Mouse (Mus musculus): ENCODE measurements around the gene Mbnl2. TPM values are rescaled to one million over a fixed set of nuclear protein-coding genes. Genes with fewer than 3 reads are reported as not detected.

Mbnl2 gene
- polyA plus RNA-seq, 1 experiment = 61.8 TPM

DNA sequence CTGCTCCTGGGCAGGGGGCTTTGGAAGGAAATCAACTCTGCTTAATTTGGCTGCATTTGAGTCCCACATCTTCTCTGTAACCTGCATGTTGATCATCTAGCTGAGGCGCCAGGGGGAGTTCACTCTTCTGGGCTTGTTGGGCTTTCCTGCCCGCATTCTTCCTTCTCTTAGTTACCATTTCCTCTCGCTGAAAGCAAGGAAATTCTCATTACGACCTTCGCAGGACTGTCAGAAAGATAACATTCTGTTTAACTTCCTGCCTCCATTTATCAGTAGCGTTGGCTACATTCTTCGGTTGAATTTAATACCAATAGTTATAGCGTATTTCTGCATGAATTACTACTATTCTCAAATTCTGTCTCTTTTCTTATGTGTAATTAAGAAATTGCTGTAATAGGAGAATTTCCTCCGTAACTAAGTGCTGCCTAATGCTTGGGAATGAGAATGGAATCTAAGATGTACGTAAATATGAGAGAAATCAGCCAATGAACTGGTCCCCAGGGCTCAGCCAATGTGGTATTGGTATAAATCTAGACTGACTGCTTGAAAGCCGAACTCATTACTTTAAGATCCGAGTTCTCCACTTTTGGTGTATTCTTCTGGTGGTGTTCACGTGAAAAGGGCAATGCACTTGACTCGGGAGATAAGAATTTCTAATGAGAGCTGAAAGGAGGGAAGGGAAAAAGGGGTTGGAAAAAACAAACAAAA, 76.8 kb downstream of the Mbnl2 start:
- Histone ChIP-seq H3K9me3 (replicated peaks; ENCODE audit: control insufficient read depth, insufficient read depth, low read length, poor library complexity, severe bottlenecking) (no peaks in the 10 kb centered on the region), H3K9ac (ENCODE audit: low read depth, poor library complexity, severe bottlenecking) (no peak overlapping the region), H3K36me3 (ENCODE audit: control insufficient read depth, insufficient read depth, low read length, poor library complexity, severe bottlenecking) (no peaks in the 10 kb centered on the region), H3K4me1 (ENCODE audit: control insufficient read depth, insufficient read depth, low read length) (peaks cover 2% of the 10 kb centered on the region), H3K4me3 (ENCODE audit: low read depth, low read length) (no peak overlapping the region), H3K27me3 (ENCODE audit: control insufficient read depth, insufficient read depth, low read length, poor library complexity, severe bottlenecking) (no peaks in the 10 kb centered on the region), H3K27ac (ENCODE audit: insufficient read depth, low read length) (no peak overlapping the region)
- TF ChIP-seq CTCF (IDR thresholded peaks at IDR 0.05; ENCODE audit: low read depth, low read length) (no peak), EP300 (IDR thresholded peaks at IDR 0.05; ENCODE audit: insufficient read depth, low read depth, low read length) (no peak), POLR2A (IDR thresholded peaks at IDR 0.05; ENCODE audit: insufficient read depth, low read length) (no peak)

DNA sequence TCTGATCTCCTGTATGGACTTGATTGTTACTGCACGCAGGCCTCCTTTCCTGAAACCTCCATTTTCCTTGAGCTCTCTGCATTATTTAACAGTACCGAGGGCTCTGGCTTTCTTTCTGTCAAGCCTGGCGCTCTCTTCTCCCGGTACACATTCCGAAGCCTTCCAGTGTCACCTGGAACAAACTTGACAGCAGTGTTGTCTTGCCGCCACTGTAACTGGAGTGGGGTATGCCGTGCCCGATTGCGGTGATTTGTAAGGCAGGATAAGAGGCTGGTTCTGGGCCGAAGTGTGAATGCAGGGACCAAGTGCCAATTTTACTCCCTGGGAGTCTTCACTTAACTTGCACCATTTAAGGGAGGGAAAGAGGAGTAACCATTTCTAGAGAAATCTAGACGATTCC, 77.7 kb downstream of the Mbnl2 start:
- TF ChIP-seq POLR2A (IDR thresholded peaks at IDR 0.05; ENCODE audit: insufficient read depth, low read length) (no peak), CTCF (IDR thresholded peaks at IDR 0.05; ENCODE audit: low read depth, low read length) (no peak), EP300 (IDR thresholded peaks at IDR 0.05; ENCODE audit: insufficient read depth, low read depth, low read length) (no peak)
- Histone ChIP-seq H3K36me3 (ENCODE audit: control insufficient read depth, insufficient read depth, low read length, poor library complexity, severe bottlenecking) (no peaks in the 10 kb centered on the region), H3K4me1 (ENCODE audit: control insufficient read depth, insufficient read depth, low read length) (peaks cover 2% of the 10 kb centered on the region), H3K27ac (ENCODE audit: insufficient read depth, low read length) (no peak overlapping the region), H3K27me3 (ENCODE audit: control insufficient read depth, insufficient read depth, low read length, poor library complexity, severe bottlenecking) (no peaks in the 10 kb centered on the region), H3K9ac (ENCODE audit: low read depth, poor library complexity, severe bottlenecking) (no peak overlapping the region), H3K9me3 (replicated peaks; ENCODE audit: control insufficient read depth, insufficient read depth, low read length, poor library complexity, severe bottlenecking) (no peaks in the 10 kb centered on the region), H3K4me3 (ENCODE audit: low read depth, low read length) (no peak overlapping the region)

GRCm38 (mm10) chr14:120354595-120354994, 79.1 kb downstream of the Mbnl2 start:
- H3K4me1 ChIP-seq (ENCODE audit: control insufficient read depth, insufficient read depth, low read length) = peaks cover 2% of the 10 kb centered on the region
- no peak overlapping the region for H3K27ac ChIP-seq (ENCODE audit: insufficient read depth, low read length)
- no peaks in the 10 kb centered on the region for H3K36me3 ChIP-seq (ENCODE audit: control insufficient read depth, insufficient read depth, low read length, poor library complexity, severe bottlenecking)
- H3K9ac ChIP-seq (ENCODE audit: low read depth, poor library complexity, severe bottlenecking) = no peak overlapping the region
- no peaks in the 10 kb centered on the region for H3K27me3 ChIP-seq (ENCODE audit: control insufficient read depth, insufficient read depth, low read length, poor library complexity, severe bottlenecking)
- no peaks in the 10 kb centered on the region for H3K9me3 ChIP-seq (replicated peaks; ENCODE audit: control insufficient read depth, insufficient read depth, low read length, poor library complexity, severe bottlenecking)
- TF ChIP-seq POLR2A (IDR thresholded peaks at IDR 0.05; ENCODE audit: insufficient read depth, low read length) (no peak), CTCF (IDR thresholded peaks at IDR 0.05; ENCODE audit: low read depth, low read length) (no peak), EP300 (IDR thresholded peaks at IDR 0.05; ENCODE audit: insufficient read depth, low read depth, low read length) (no peak)
- no peak overlapping the region for H3K4me3 ChIP-seq (ENCODE audit: low read depth, low read length)

GRCm38 (mm10) chr14:120355040-120355741, 79.7 kb downstream of the Mbnl2 start:
- Histone ChIP-seq H3K9me3 (replicated peaks; ENCODE audit: control insufficient read depth, insufficient read depth, low read length, poor library complexity, severe bottlenecking) (no peaks in the 10 kb centered on the region), H3K4me3 (ENCODE audit: low read depth, low read length) (no peak overlapping the region), H3K4me1 (ENCODE audit: control insufficient read depth, insufficient read depth, low read length) (peaks cover 2% of the 10 kb centered on the region), H3K9ac (ENCODE audit: low read depth, poor library complexity, severe bottlenecking) (no peak overlapping the region), H3K27me3 (ENCODE audit: control insufficient read depth, insufficient read depth, low read length, poor library complexity, severe bottlenecking) (no peaks in the 10 kb centered on the region), H3K36me3 (ENCODE audit: control insufficient read depth, insufficient read depth, low read length, poor library complexity, severe bottlenecking) (no peaks in the 10 kb centered on the region), H3K27ac (ENCODE audit: insufficient read depth, low read length) (peak overlapping the region; percentile 13; the same call in 1 of the 2 replicates)
- TF ChIP-seq CTCF (IDR thresholded peaks at IDR 0.05; ENCODE audit: low read depth, low read length) (no peak), POLR2A (IDR thresholded peaks at IDR 0.05; ENCODE audit: insufficient read depth, low read length) (no peak), EP300 (IDR thresholded peaks at IDR 0.05; ENCODE audit: insufficient read depth, low read depth, low read length) (no peak)

DNA sequence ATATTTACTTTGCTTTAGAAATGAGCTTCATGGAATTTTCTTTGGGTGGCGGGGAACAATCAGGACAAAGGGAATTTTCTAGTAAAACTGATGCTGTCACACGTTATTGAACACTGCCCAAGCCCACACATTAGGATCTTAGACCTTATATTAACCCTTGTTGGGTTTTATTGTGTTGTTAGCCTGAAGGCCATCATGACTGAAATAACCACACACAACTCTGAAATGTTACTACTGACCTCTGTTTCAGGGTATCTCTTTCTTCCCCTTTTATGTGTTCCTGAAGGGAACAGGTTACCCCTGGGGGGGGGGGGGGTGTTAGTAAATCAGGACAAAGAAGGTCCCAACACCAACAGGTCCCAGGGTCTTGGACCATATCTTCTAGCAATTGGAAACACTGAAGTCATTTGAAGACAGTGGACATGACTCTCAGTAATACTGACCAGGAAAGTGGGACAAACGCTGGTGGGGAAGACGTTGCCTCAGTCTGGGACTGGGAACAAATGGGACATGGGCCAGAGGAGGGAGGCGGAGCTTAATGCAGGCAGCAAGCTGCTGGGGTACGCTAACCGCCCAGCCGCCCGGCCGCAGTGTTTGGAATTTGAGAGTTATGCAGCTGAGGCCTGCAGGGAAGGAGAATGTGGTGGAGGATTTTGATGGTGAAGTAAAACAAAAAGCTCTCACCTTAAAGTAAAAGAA, 80.4 kb downstream of the Mbnl2 start:
- H3K27me3 ChIP-seq (ENCODE audit: control insufficient read depth, insufficient read depth, low read length, poor library complexity, severe bottlenecking) = no peaks in the 10 kb centered on the region
- H3K36me3 ChIP-seq (ENCODE audit: control insufficient read depth, insufficient read depth, low read length, poor library complexity, severe bottlenecking) = no peaks in the 10 kb centered on the region
- H3K27ac ChIP-seq (ENCODE audit: insufficient read depth, low read length) = no peak overlapping the region
- peaks cover 2% of the 10 kb centered on the region for H3K4me1 ChIP-seq (ENCODE audit: control insufficient read depth, insufficient read depth, low read length)
- no peak overlapping the region for H3K4me3 ChIP-seq (ENCODE audit: low read depth, low read length)
- H3K9ac ChIP-seq (ENCODE audit: low read depth, poor library complexity, severe bottlenecking) = no peak overlapping the region
- no peak for TF ChIP-seq POLR2A (IDR thresholded peaks at IDR 0.05; ENCODE audit: insufficient read depth, low read length)
- no peak for TF ChIP-seq EP300 (IDR thresholded peaks at IDR 0.05; ENCODE audit: insufficient read depth, low read depth, low read length)
- no peak for TF ChIP-seq CTCF (IDR thresholded peaks at IDR 0.05; ENCODE audit: low read depth, low read length)
- no peaks in the 10 kb centered on the region for H3K9me3 ChIP-seq (replicated peaks; ENCODE audit: control insufficient read depth, insufficient read depth, low read length, poor library complexity, severe bottlenecking)

All from ES-Bruce4 (cell line).